Mouse (Mus musculus) lung, postnatal 14 days (tissue): ENCODE measurements around the gene Napsa.

Experiments
- DNase-seq: peaks from one replicate; pipeline ENCODE4 v3.0.0; 2021

The Napsa gene

DNA sequence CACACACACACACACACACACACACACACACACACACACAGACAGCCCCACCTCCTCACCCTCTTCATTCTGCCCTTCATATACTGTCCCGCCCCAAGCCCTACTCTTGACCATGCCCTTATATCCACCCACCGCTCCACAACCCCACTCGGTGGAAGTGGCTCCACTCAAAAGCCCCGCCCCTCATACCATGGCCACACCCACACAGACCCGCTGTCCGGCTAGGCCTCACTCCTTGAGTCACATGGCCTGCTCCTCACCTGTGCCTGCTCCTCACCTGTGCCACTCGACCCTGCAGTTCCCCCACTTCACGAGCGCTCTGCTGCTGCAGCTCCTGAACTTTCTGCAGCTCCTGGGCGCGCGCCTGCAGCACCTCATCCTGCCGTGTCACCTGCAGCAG is 58.3 kb downstream of the Napsa start:
- DNase-seq, result peak; percentile 77

DNA sequence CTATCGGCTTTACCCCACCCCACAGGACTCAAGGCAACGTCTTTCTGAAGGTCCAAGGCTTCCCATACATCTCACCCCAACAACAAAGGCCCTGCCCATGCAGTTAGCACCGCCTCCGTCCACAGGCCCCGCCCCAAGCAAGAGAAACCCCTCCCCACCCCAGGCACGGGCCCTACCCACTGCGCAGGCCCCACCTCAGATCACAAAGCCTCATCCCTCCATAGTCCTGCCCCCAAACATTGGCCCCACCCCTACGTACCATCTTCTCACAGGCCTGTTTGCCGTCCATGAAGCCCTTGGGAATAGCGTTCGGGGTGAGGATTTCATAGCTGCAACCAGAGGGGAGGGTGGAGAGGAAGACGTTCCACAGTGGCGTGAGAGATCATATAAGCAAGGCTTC is 60.5 kb downstream of the Napsa start:
- no peak for DNase-seq

DNA sequence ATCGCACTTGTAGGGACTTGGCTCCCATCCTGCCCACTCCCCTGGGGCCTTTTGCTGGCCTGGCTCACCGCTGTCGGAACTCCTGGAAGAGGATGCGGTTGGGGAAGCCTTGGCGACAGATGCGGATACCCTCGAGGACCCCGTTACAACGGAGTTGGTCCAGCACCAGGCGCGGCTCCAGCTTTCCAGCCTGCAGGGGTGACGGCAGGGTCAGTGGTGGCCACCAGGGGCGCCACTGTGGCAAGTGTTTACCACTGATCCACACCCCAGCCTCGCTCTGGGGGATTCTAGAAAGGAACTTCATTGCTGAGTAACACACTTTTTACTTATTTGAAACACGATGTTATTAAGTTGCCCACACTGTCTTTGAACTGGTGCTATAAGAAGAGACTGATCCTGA is 61.2 kb downstream of the Napsa start:
- no peak for DNase-seq
